Mouse (Mus musculus) retina, postnatal 7 days (tissue): ENCODE data around the gene Chmp4b.

Experiments
- DNase-seq: peaks from one replicate; pipeline ENCODE4 v3.0.0-alpha.2; 2012; ENCODE audit warnings: low read depth, low spot score

The Chmp4b gene

GRCm38 (mm10) chr2:154651363-154651762, at the start of gene Chmp4b:
TSS of gene Chmp4b (plus strand) at chr2:154651705.
- no peak for DNase-seq

GRCm38 (mm10) chr2:154603007-154603637, 48.4 kb upstream of the Chmp4b start:
- DNase-seq: no peak

- peak; percentile 95 for DNase-seq
These were observed 47.8 kb upstream of the Chmp4b start, which contains the start of gene Pxmp4 for GRCm38 (mm10) chr2:154603638-154604153. TSS of gene Pxmp4 (minus strand) at chr2:154603708.

DNA sequence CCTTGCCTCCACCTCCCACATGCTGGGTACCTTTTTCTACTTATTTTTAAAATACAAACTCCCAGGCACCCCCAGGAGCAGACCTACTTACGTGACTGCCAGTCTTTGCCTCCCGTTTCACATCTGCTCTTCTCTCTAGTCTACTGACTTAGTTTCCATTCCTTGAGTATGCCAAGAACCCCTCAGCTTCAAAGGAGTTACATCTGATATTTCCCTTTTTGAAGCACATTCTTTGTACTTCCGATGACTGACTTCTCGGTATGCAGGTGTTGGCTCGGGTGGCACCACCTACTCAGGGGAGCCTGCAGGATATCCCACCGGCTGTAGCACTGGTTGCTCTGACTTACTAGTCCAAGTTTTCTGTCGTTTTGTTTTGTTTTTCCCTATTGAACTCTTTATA, 47.3 kb upstream of the Chmp4b start:
- DNase-seq: no peak

- no peak for DNase-seq
These were observed 44.5 kb upstream of the Chmp4b start for GRCm38 (mm10) chr2:154606965-154607364.

GRCm38 (mm10) chr2:154609050-154609767, 42.3 kb upstream of the Chmp4b start:
- DNase-seq: no peak

- peak; percentile 88 for DNase-seq
These were observed 38.1 kb upstream of the Chmp4b start, which contains the start of the genes Zfp341 and 4930519P11Rik for GRCm38 (mm10) chr2:154613118-154614115. TSS of gene Zfp341 (plus strand) at chr2:154613297. TSS of gene 4930519P11Rik (minus strand) at chr2:154613437.

- no peak for DNase-seq
These were observed 36.5 kb upstream of the Chmp4b start for GRCm38 (mm10) chr2:154614841-154615576.

DNA sequence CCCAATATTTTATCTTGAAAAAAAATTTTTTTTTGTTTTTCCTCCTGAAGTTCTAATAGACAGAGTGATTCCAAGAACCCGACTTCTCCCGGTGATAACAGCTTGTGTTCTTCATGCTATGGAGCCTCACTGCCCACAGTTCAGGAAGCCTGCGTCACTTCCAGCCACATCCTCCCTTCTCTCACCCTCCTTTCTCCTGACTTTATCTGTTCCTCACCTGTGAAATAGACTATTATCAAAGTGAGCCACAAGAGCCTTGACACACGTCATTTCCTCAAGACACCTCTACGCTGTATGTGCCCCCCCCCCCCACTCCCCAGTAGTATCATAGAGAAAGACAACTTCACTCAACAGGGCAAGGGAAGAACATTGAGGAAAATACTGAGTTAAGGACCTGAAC, 35.8 kb upstream of the Chmp4b start:
- DNase-seq: no peak

DNA sequence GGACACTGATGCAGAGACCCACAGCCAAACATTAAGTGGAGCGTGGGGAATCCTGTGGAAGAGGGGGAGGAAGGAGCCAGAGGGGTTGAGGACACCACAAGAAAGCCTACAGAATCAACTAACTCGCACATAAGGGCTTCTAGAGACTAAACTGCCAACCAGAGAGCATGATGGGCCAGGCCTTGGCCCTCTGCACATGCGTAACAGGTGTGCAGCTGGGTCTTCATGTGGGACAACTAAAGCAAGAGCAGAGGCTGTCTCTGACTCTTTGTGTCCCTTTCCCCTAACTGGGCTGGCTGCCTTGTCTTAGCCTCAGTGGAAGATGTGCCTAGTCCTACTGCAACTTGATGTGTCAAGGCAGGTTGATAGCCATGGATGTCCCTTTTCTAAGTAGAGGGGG, 34.4 kb upstream of the Chmp4b start:
- no peak for DNase-seq

- no peak for DNase-seq
These were observed 29.8 kb upstream of the Chmp4b start for GRCm38 (mm10) chr2:154621684-154622083.

DNA sequence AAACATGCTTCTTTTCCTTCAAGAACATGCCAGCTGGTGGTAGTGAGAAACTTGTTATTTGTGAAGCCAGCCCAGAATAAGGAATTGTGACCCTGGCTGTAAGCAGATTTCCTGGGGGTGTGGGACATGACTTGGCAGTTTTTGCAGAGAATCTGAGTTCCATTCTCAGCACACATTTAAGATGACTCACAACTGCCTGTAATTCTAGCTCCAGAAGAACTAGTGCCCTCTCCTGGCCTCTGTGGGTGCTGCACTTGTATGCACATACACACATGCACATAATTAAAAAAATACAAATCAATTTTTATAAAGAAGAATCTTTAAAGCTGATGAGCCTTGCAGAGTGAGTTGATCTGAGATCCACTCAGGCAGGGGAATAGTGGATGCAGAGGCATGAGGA, 27.4 kb upstream of the Chmp4b start:
- no peak for DNase-seq

- DNase-seq: no peak
These were observed 21.0 kb upstream of the Chmp4b start for GRCm38 (mm10) chr2:154630531-154630930.

- DNase-seq: no peak
These were observed 19.2 kb upstream of the Chmp4b start for GRCm38 (mm10) chr2:154632203-154632780.

DNA sequence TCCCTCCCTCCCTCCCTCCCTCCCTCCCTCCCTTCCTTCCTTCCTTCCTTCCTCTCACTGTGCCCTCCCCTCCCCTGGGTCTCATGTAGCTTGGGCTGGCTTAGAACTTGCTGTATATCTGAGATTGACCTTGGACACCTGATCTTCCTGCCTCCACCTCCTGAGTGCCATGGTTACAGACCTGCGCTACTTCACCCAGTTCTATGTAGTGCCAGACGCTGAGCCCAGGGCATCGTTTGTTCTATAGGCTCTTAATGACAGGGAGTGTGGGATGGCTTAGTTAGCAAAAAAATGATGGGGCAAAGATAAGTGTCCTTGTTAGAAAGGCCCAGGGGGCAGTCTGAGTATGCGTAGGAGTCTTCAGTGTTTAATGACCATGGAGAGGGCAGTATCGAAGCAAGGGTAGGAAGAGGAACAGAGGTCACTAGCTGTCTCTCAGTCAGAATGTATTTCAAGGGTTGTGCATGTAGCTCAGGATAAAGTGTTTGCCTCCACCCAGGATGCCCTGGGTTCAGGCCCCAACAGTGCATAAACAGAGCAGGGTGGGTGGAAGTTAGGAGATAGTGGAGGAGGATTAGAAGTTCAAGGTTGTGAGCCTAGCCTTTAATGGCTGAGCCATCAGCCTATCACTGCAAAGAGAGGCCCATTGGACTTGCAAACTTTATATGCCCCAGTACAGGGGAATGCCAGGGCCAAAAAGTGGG, 18.3 kb upstream of the Chmp4b start:
- no peak for DNase-seq

- no peak for DNase-seq
These were observed 17.4 kb upstream of the Chmp4b start for GRCm38 (mm10) chr2:154633876-154634644.

DNA sequence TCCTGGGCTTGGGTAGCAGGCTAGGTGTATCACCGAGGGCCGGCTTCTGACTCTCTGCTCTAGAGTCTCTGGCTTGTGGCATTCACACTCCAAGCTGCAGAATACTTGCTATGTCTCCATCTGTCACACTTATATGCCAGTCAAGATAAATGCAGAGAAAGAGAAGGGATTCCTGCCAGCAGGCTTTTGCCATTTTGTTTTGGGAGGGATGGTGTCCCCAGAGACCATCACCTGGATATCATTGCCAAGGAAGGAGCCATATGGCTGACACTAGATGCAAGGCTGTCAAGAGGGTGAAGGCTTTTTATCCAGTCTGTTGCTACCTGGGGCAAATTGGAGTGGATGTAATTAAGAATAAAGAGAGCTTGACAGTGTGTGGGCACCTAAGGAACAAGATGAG, 15.7 kb upstream of the Chmp4b start:
- DNase-seq: no peak

DNA sequence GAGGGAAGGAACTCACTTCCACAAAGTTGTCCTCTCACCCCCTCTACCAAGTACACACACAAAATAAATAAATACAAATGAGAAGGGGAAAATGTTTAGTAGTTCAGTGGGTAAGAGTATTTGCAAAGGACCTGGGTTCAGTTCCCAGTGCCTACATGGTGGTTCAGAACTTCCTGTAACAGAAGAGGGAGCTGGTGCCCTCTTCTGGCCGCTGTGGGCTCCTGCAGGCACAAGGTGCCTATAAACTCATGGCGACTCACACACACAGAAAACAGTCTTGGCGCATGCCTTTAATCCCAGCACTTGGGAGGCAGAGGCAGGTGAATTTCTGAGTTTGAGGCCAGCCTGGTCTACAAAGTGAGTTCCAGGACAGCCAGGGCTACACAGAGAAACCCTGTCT, 13.0 kb upstream of the Chmp4b start:
- DNase-seq: no peak

DNA sequence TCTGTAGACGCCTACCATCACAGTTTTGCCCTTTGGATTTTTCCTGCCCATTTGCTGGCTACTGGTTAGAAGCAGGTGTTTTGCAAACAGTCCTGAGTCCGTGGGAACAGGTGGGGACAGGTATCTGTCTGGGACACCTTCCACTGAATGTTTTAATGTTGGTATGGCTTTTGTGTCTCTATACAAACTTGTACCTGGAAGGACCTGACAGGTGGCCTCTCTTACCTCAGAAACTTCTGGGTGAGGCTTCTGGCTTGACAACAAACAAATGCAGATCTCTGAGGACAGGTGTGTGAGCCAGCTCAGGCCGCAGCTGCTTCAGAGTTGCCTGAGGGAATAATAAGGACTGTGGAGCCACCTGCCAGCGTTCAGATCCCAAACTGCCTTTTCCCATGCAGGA, 12.4 kb upstream of the Chmp4b start:
- DNase-seq: no peak
